Mouse (Mus musculus) embryonic fibroblast, embryonic 13.5 days (primary cell): ENCODE data around the gene Senp2.

Source experiments
- CTCF ChIP-seq: IDR thresholded peaks from 2 replicates; pipeline ENCODE4 v1.5.1; 2011; ENCODE audit warnings: mild to moderate bottlenecking, control low read depth, low read length, moderate library complexity, borderline replicate concordance; ENCODE audit not compliant: insufficient read depth
- POLR2A ChIP-seq: IDR thresholded peaks from 2 replicates; pipeline ENCODE4 v1.6.1; 2011; ENCODE audit warnings: low read depth, mild to moderate bottlenecking, control low read depth, low read length, moderate library complexity

GRCm38 (mm10) chr16:21995304-21995703 lies 14.0 kb upstream of the Senp2 start, which contains the start of gene Liph:
- TF ChIP-seq CTCF (no peak), POLR2A (no peak)
